Mouse (Mus musculus) MEL (cell line): ENCODE measurements around the gene Zfp36l1. TPM values are rescaled to one million over a fixed set of nuclear protein-coding genes. Genes with fewer than 3 reads are reported as not detected.

ENCODE experiments used
- DNase-seq: peaks from one replicate; pipeline ENCODE4 v3.0.0; 2011; ENCODE audit warnings: low read depth, low spot score
- H3K27ac ChIP-seq: 2 replicates; pipeline ENCODE4 v1.5.1; 2012; ENCODE audit warnings: low read depth, mild to moderate bottlenecking, control low read depth, low read length, moderate library complexity; ENCODE audit not compliant: control insufficient read depth
- H3K27me3 ChIP-seq, 2 experiments: fragments of 150-350 bp in 1 of 2; sonication (generic) in 1 of 2; 2 replicates each; pipeline ENCODE4 v1.6.1; 2012; ENCODE audit warnings: low read length in 2 of 2, mild to moderate bottlenecking in 2 of 2, improper control_type of control experiment in 1 of 2, moderate library complexity in 1 of 2; ENCODE audit not compliant: insufficient read depth in 2 of 2, control insufficient read depth in 1 of 2
- H3K36me3 ChIP-seq, 2 experiments: 2 replicates each; pipeline ENCODE4 v1.6.1; 2012 to 2014; ENCODE audit warnings: low read length in 2 of 2, improper control_type of control experiment in 1 of 2, inconsistent platforms in 1 of 2, mild to moderate bottlenecking in 1 of 2; ENCODE audit not compliant: insufficient read depth in 2 of 2, control insufficient read depth in 1 of 2
- H3K4me1 ChIP-seq, 2 experiments: fragments of 150-350 bp in 1 of 2; sonication (generic) in 1 of 2; 2 replicates each; pipeline ENCODE4 v1.6.1; 2012; ENCODE audit warnings: low read length in 2 of 2, improper control_type of control experiment in 1 of 2, mild to moderate bottlenecking in 1 of 2; ENCODE audit not compliant: insufficient read depth in 2 of 2, control insufficient read depth in 1 of 2
- H3K4me3 ChIP-seq, 2 experiments: fragments of 150-350 bp in 1 of 2; sonication (generic) in 1 of 2; 2 replicates each; pipeline ENCODE4 v1.5.1; 2012; ENCODE audit warnings: low read depth in 2 of 2, low read length in 2 of 2, mild to moderate bottlenecking in 2 of 2, moderate library complexity in 2 of 2, control low read depth in 1 of 2, improper control_type of control experiment in 1 of 2; ENCODE audit not compliant: control insufficient read depth in 1 of 2, insufficient read depth in 1 of 2
- H3K79me2 ChIP-seq: 2 replicates; pipeline ENCODE4 v1.6.1; 2012; ENCODE audit warnings: mild to moderate bottlenecking, low read length, moderate library complexity; ENCODE audit not compliant: control insufficient read depth, poor library complexity, insufficient read depth
- H3K9ac ChIP-seq: 2 replicates; pipeline ENCODE4 v1.6.1; 2012; ENCODE audit warnings: low read depth, mild to moderate bottlenecking, control low read depth, low read length, moderate library complexity; ENCODE audit not compliant: control insufficient read depth, poor library complexity, severe bottlenecking
- H3K9me3 ChIP-seq: fragments of 150-350 bp; sonication (generic); replicated peaks from 2 replicates; pipeline ENCODE4 v1.6.1; 2012; ENCODE audit warnings: mild to moderate bottlenecking, low read length, improper control_type of control experiment, moderate library complexity; ENCODE audit not compliant: insufficient read depth
- BHLHE40 ChIP-seq: IDR thresholded peaks from 2 replicates; pipeline ENCODE4 v1.6.1; 2012; ENCODE audit warnings: low read depth, mild to moderate bottlenecking, inconsistent platforms, low read length, improper control_type of control experiment, borderline replicate concordance
- CTCF ChIP-seq, 3 experiments: IDR thresholded peaks in 2 of 3; conservative IDR thresholded peaks in 1 of 3; 2 replicates each; pipeline ENCODE4 v1.5.1; 2011 to 2012; ENCODE audit warnings: low read length in 3 of 3, low read depth in 2 of 3, mild to moderate bottlenecking in 2 of 3, improper control_type of control experiment in 1 of 3, inconsistent platforms in 1 of 3, mixed read lengths in 1 of 3, moderate library complexity in 1 of 3; ENCODE audit not compliant: control insufficient read depth in 1 of 3, insufficient read depth in 1 of 3, poor library complexity in 1 of 3, severe bottlenecking in 1 of 3
- E2F4 ChIP-seq: IDR thresholded peaks from 2 replicates; pipeline ENCODE4 v1.6.1; 2011; ENCODE audit warnings: low read depth, low read length, improper control_type of control experiment, borderline replicate concordance
- EP300 ChIP-seq, 2 experiments: IDR thresholded peaks; 2 replicates each; pipeline ENCODE4 v1.6.1; 2011; ENCODE audit warnings: improper control_type of control experiment in 2 of 2, low read length in 2 of 2, low read depth in 1 of 2, mild to moderate bottlenecking in 1 of 2
- GABPA ChIP-seq: IDR thresholded peaks from 2 replicates; pipeline ENCODE4 v1.6.1; 2012; ENCODE audit warnings: low read depth, mild to moderate bottlenecking, inconsistent platforms, low read length, improper control_type of control experiment, moderate library complexity
- GATA1 ChIP-seq: IDR thresholded peaks from 2 replicates; pipeline ENCODE4 v1.6.1; 2011; ENCODE audit warnings: low read depth, low read length, improper control_type of control experiment
- MAFK ChIP-seq: IDR thresholded peaks from 2 replicates; pipeline ENCODE4 v1.6.1; 2011; ENCODE audit warnings: low read depth, mild to moderate bottlenecking, low read length, improper control_type of control experiment, borderline replicate concordance
- MAZ ChIP-seq: IDR thresholded peaks from 2 replicates; pipeline ENCODE4 v1.6.1; 2012; ENCODE audit warnings: low read depth, mild to moderate bottlenecking, inconsistent platforms, low read length, improper control_type of control experiment
- MXI1 ChIP-seq: IDR thresholded peaks from 2 replicates; pipeline ENCODE4 v1.6.1; 2011; ENCODE audit warnings: mild to moderate bottlenecking, low read depth, low read length, improper control_type of control experiment
- MYC ChIP-seq: IDR thresholded peaks from 2 replicates; pipeline ENCODE4 v1.6.1; 2011; ENCODE audit warnings: low read depth, mild to moderate bottlenecking, low read length, improper control_type of control experiment, moderate library complexity
- NRF1 ChIP-seq: IDR thresholded peaks from 2 replicates; pipeline ENCODE4 v1.6.1; 2014; ENCODE audit warnings: low read depth, mild to moderate bottlenecking, inconsistent platforms, low read length, improper control_type of control experiment, moderate library complexity; ENCODE audit not compliant: poor library complexity, insufficient read depth, severe bottlenecking
- POLR2A ChIP-seq, 2 experiments: IDR thresholded peaks; 2 replicates each; pipeline ENCODE4 v1.6.1; 2011 to 2012; ENCODE audit warnings: low read length in 2 of 2, mild to moderate bottlenecking in 2 of 2, control low read depth in 1 of 2, improper control_type of control experiment in 1 of 2, low read depth in 1 of 2, moderate library complexity in 1 of 2; ENCODE audit not compliant: control insufficient read depth in 1 of 2, insufficient read depth in 1 of 2, poor library complexity in 1 of 2
- RAD21 ChIP-seq: IDR thresholded peaks from 2 replicates; pipeline ENCODE4 v1.6.1; 2011; ENCODE audit warnings: mild to moderate bottlenecking, low read depth, low read length, improper control_type of control experiment
- SIN3A ChIP-seq: IDR thresholded peaks from 2 replicates; pipeline ENCODE4 v1.6.1; 2012; ENCODE audit warnings: low read length, improper control_type of control experiment, inconsistent platforms
- SMC3 ChIP-seq: IDR thresholded peaks from 2 replicates; pipeline ENCODE4 v1.6.1; 2011; ENCODE audit warnings: low read depth, low read length, improper control_type of control experiment
- TAL1 ChIP-seq: IDR thresholded peaks from 2 replicates; pipeline ENCODE4 v1.6.1; 2012; ENCODE audit warnings: mild to moderate bottlenecking, inconsistent platforms, low read length, moderate library complexity, mixed read lengths
- TBP ChIP-seq: IDR thresholded peaks from 2 replicates; pipeline ENCODE4 v1.8.0; 2011; ENCODE audit warnings: low read depth, low read length, improper control_type of control experiment
- UBTF ChIP-seq: IDR thresholded peaks from 2 replicates; pipeline ENCODE4 v1.6.1; 2012; ENCODE audit warnings: low read depth, mild to moderate bottlenecking, inconsistent platforms, low read length, improper control_type of control experiment, moderate library complexity, borderline replicate concordance; ENCODE audit not compliant: insufficient read depth
- USF2 ChIP-seq, 2 experiments: IDR thresholded peaks; 2 replicates each; pipeline ENCODE4 v1.6.1; 2011 to 2012; ENCODE audit warnings: improper control_type of control experiment in 2 of 2, low read length in 2 of 2, borderline replicate concordance in 1 of 2, inconsistent platforms in 1 of 2, low read depth in 1 of 2, mild to moderate bottlenecking in 1 of 2; ENCODE audit not compliant: insufficient read depth in 1 of 2
- ZC3H11A ChIP-seq: IDR thresholded peaks from 2 replicates; pipeline ENCODE4 v1.6.1; 2012; ENCODE audit warnings: low read depth, mild to moderate bottlenecking, inconsistent platforms, low read length, improper control_type of control experiment
- ZMIZ1 ChIP-seq: IDR thresholded peaks from 2 replicates; pipeline ENCODE4 v1.6.1; 2012; ENCODE audit warnings: low read depth, mild to moderate bottlenecking, inconsistent platforms, low read length, improper control_type of control experiment, moderate library complexity
- polyA plus RNA-seq, 2 experiments: library from polyadenylated mRNA; stranded (reverse) in 1 of 2; unstranded in 1 of 2; fragments of >175 nt in 1 of 2; fragments of >200 nt in 1 of 2; gene quantifications; 2 replicates each; pipeline versions ENCODE4 v1.2.1 to v1.2.4; 2012; ENCODE audit warnings: low replicate concordance in 2 of 2, low read depth in 1 of 2; ENCODE audit not compliant: insufficient read length in 2 of 2, insufficient read depth in 1 of 2, missing spikeins in 1 of 2
- total RNA-seq: library from RNA; depleted of rRNA; stranded (reverse); fragments of 300-350 nt; gene quantifications from 2 replicates; pipeline ENCODE4 v1.2.3, GENCODE M21; 2012

The Zfp36l1 gene
- total and polyA plus RNA-seq, 3 experiments, result 1.2 to 22.5 TPM; not detected in 1

DNA sequence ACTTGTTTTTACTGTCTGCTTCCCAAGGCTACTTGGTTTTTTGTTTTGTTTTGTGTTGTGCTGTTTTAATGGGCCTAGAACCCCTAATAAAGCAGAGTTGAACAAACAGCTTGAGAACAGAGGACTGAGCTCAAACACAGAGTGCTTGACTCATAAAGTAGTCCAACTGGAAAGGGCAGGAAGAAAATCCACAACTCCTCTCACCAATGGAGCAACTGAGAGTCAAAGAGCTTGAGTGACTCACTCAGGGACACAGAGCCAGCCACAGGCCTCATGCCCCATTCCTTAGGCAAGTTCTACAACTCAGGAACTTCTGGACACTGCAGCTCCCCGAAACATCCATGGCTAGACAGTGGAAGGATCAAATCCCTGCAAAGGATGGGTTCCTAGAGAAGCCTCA, 14.0 kb downstream of the Zfp36l1 start:
- no peaks in the 10 kb centered on the region for H3K79me2 ChIP-seq
- DNase-seq, result no peak
- no peaks in the 10 kb centered on the region for H3K9me3 ChIP-seq
- TF ChIP-seq USF2 (IDR thresholded peaks at IDR 0.05; ENCODE audit: borderline replicate concordance in 1 of 2, insufficient read depth in 1 of 2, low read depth in 1 of 2, low read length in 2 of 2) (no peak), ZMIZ1 (no peak), ZC3H11A (no peak), NRF1 (no peak), POLR2A (IDR thresholded peaks at IDR 0.05; ENCODE audit: control insufficient read depth in 1 of 2, insufficient read depth in 1 of 2, low read depth in 1 of 2, low read length in 2 of 2, poor library complexity in 1 of 2) (no peak), BHLHE40 (no peak), GABPA (no peak), E2F4 (no peak), RAD21 (no peak), GATA1 (no peak), MYC (no peak), TBP (no peak), MAFK (no peak), SIN3A (no peak), EP300 (IDR thresholded peaks at IDR 0.05; ENCODE audit: low read depth in 1 of 2, low read length in 2 of 2) (no peak), CTCF (IDR thresholded peaks at IDR 0.05 in 2 of 3, conservative IDR thresholded peaks at IDR 0.05 in 1 of 3; ENCODE audit: control insufficient read depth in 1 of 3, insufficient read depth in 1 of 3, low read depth in 2 of 3, low read length in 3 of 3, poor library complexity in 1 of 3, severe bottlenecking in 1 of 3) (no peak), UBTF (no peak), MXI1 (no peak)
- no peak overlapping the region for H3K9ac ChIP-seq
- H3K4me1 ChIP-seq, result peaks cover 0 to 2% of the 10 kb centered on the region in 2 experiments; a peak in 2 of 4 replicates
- peaks cover 8 to 22% of the 10 kb centered on the region in 2 experiments for H3K27me3 ChIP-seq
- no peak overlapping the region for H3K27ac ChIP-seq
- no peaks in the 10 kb centered on the region for H3K36me3 ChIP-seq
- no peak overlapping the region for H3K4me3 ChIP-seq

DNA sequence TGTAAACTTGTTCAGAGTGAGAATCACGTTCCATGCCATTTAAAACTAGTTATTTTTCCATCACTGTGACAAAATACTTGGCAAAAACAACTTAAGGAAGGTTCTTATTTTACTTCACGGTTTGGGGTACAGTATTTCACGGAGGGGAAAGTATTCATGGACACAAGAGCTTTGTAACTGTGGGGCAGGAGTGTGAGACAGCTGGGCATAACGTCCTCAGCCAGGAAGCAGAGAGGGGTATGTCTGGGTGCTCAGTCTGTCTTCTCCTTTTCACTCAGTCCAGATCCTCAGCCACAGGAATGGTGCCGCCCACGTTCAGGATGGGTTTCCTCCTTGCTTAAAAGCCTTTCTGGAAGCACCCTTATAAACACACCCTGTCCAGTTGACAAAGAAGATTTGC, 16.1 kb downstream of the Zfp36l1 start:
- Histone ChIP-seq H3K9ac (no peak overlapping the region), H3K79me2 (no peaks in the 10 kb centered on the region), H3K9me3 (no peaks in the 10 kb centered on the region), H3K27ac (no peak overlapping the region), H3K4me1 (peaks cover 0 to 2% of the 10 kb centered on the region in 2 experiments; a peak in 2 of 4 replicates), H3K4me3 (no peak overlapping the region), H3K36me3 (no peaks in the 10 kb centered on the region), H3K27me3 (peaks cover 8 to 22% of the 10 kb centered on the region in 2 experiments)
- TF ChIP-seq SMC3 (no peak), MAZ (no peak), EP300 (IDR thresholded peaks at IDR 0.05; ENCODE audit: low read depth in 1 of 2, low read length in 2 of 2) (no peak), TAL1 (no peak), ZMIZ1 (no peak)
- DNase-seq, result no peak
